Mouse (Mus musculus) liver, postnatal 0 days (tissue): ENCODE results near the gene Ugt1a7c.

Experiments
- CTCF ChIP-seq: sonication (generic); IDR thresholded peaks from 2 replicates; pipeline ENCODE4 v1.5.1; 2016; ENCODE audit warnings: antibody characterized with exemption, low read depth
- EP300 ChIP-seq: IDR thresholded peaks from 2 replicates; pipeline ENCODE4 v1.6.1; 2016; ENCODE audit warnings: antibody characterized with exemption, low read depth, mild to moderate bottlenecking

- TF ChIP-seq CTCF (no peak), EP300 (no peak)
These were observed 132.0 kb downstream of the Ugt1a7c start, which contains the start of gene Mroh2a for GRCm38 (mm10) chr1:88226670-88227379.
